Mouse (Mus musculus) inflammation-experienced regulatory T-cells, adult 6 months (primary cell): ENCODE results near the gene March7. TPM values are rescaled to one million over a fixed set of nuclear protein-coding genes. Genes with fewer than 3 reads are reported as not detected.
A peak's percentile ranks its signal among the peaks of the same experiment; 100 is the strongest.

Source experiments
- ATAC-seq: one replicate; pipeline ENCODE4 v1.8.0; 2017
- polyA plus RNA-seq, 3 experiments: library from polyadenylated mRNA; unstranded; fragments of 100-300 nt; shearing (Covaris generic); gene quantifications; one replicate each; pipeline ENCODE4 v1.2.1; 2017

Gene March7
- polyA plus RNA-seq, 3 experiments from 2014 or later = 78.5 to 110 (median 102) TPM

GRCm38 (mm10) chr2:60216547-60217153 is 7.0 kb downstream of the March7 start:
- no peak for ATAC-seq

- no peak for ATAC-seq
Observed at GRCm38 (mm10) chr2:60217620-60218019, 7.9 kb downstream of the March7 start.

- ATAC-seq = no peak
Observed at GRCm38 (mm10) chr2:60221236-60221635, 11.5 kb downstream of the March7 start.

GRCm38 (mm10) chr2:60221954-60222353 is 12.3 kb downstream of the March7 start:
- ATAC-seq = no peak

GRCm38 (mm10) chr2:60223489-60223888 is 13.8 kb downstream of the March7 start:
- ATAC-seq = peak; percentile 16

GRCm38 (mm10) chr2:60228470-60228869 is 18.8 kb downstream of the March7 start:
- no peak for ATAC-seq

- no peak for ATAC-seq
Observed at GRCm38 (mm10) chr2:60230361-60230760, 20.7 kb downstream of the March7 start.

GRCm38 (mm10) chr2:60233147-60233546 is 23.5 kb downstream of the March7 start:
- no peak for ATAC-seq

GRCm38 (mm10) chr2:60234506-60234905 is 24.8 kb downstream of the March7 start:
- no peak for ATAC-seq

GRCm38 (mm10) chr2:60252782-60253181 is 43.1 kb downstream of the March7 start:
- ATAC-seq = no peak

GRCm38 (mm10) chr2:60253506-60253905 is 43.8 kb downstream of the March7 start:
- no peak for ATAC-seq

GRCm38 (mm10) chr2:60256751-60257150 is 47.1 kb downstream of the March7 start:
- no peak for ATAC-seq

- no peak for ATAC-seq
Observed at GRCm38 (mm10) chr2:60259186-60259585, 49.5 kb downstream of the March7 start.

- no peak for ATAC-seq
Observed at GRCm38 (mm10) chr2:60260621-60261350, 51.1 kb downstream of the March7 start.

GRCm38 (mm10) chr2:60267567-60267966 is 57.9 kb downstream of the March7 start:
- no peak for ATAC-seq

- no peak for ATAC-seq
Observed at GRCm38 (mm10) chr2:60269856-60270479, 60.3 kb downstream of the March7 start.

GRCm38 (mm10) chr2:60278627-60279026 is 68.9 kb downstream of the March7 start:
- no peak for ATAC-seq

GRCm38 (mm10) chr2:60282625-60283024 is 72.9 kb downstream of the March7 start:
- no peak for ATAC-seq

GRCm38 (mm10) chr2:60283208-60283750 is 73.6 kb downstream of the March7 start:
- ATAC-seq = no peak

GRCm38 (mm10) chr2:60283751-60284466 is 74.2 kb downstream of the March7 start:
- ATAC-seq = peak; percentile 41

- ATAC-seq = no peak
Observed at GRCm38 (mm10) chr2:60284467-60284821, 74.8 kb downstream of the March7 start, which contains the start of gene Cd302. TSS of gene Cd302 (minus strand) at chr2:60284488.

GRCm38 (mm10) chr2:60285107-60285617 is 75.5 kb downstream of the March7 start:
- ATAC-seq = no peak

- no peak for ATAC-seq
Observed at GRCm38 (mm10) chr2:60288606-60289005, 78.9 kb downstream of the March7 start.
